Mouse (Mus musculus) lung, postnatal 0 days (tissue): Measurements from ENCODE around the gene Fdx1.

ENCODE experiments used
- CTCF ChIP-seq: IDR thresholded peaks from 2 replicates; pipeline ENCODE4 v1.5.1; 2016; ENCODE audit warnings: antibody characterized with exemption, mild to moderate bottlenecking
- EP300 ChIP-seq: IDR thresholded peaks from 2 replicates; pipeline ENCODE4 v1.6.1; 2016; ENCODE audit warnings: antibody characterized with exemption, mild to moderate bottlenecking, control low read depth

DNA sequence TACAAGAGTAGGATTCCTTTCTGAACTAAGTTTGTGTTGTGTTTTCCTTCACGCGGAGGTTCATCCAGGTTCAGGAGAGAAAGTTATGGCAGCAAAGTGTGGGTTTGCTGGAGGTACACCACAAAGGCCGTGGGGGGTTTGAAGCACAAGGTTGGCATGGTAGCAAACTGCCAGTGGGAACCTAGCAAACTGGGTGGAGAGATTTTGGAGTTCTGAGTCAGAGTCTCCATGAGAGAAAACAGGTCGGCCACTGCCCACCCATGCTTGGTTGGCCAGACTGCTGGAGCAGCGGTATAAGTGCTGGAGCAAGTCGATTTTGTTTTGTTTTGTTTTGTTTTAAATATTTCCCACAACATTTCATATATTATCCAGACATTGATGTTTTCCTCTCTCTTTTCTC is 15.9 kb upstream of the Fdx1 start:
- TF ChIP-seq CTCF (no peak), EP300 (no peak)
